Mouse (Mus musculus) bone marrow macrophage, adult 2 months (primary cell): ENCODE measurements around the gene Mafk. TPM values are rescaled to one million over a fixed set of nuclear protein-coding genes. Genes with fewer than 3 reads are reported as not detected.

Source experiments
- H3K27ac ChIP-seq: 2 replicates; pipeline ENCODE4 v1.5.1; 2012; ENCODE audit warnings: low read depth, low read length; ENCODE audit not compliant: insufficient read depth
- H3K4me1 ChIP-seq: 2 replicates; pipeline ENCODE4 v1.6.1; 2012; ENCODE audit warnings: low read length; ENCODE audit not compliant: control insufficient read depth, insufficient read depth
- H3K4me3 ChIP-seq: 2 replicates; pipeline ENCODE4 v1.5.1; 2012; ENCODE audit warnings: mild to moderate bottlenecking, low read length, moderate library complexity; ENCODE audit not compliant: insufficient read depth
- CTCF ChIP-seq: IDR thresholded peaks from 2 replicates; pipeline ENCODE4 v1.5.1; 2012; ENCODE audit warnings: low read depth, mild to moderate bottlenecking, low read length, moderate library complexity
- POLR2A ChIP-seq: IDR thresholded peaks from 2 replicates; pipeline ENCODE4 v1.6.1; 2012; ENCODE audit warnings: mild to moderate bottlenecking, low read depth, low read length, borderline replicate concordance
- polyA plus RNA-seq: library from polyadenylated mRNA; stranded (reverse); fragments of >200 nt; gene quantifications from 2 replicates; pipeline ENCODE4 v1.2.4, GENCODE M21; 2012; ENCODE audit not compliant: missing spikeins, insufficient read depth, insufficient read length

Gene Mafk
- polyA plus RNA-seq, 1 experiment: 15.7 TPM

DNA sequence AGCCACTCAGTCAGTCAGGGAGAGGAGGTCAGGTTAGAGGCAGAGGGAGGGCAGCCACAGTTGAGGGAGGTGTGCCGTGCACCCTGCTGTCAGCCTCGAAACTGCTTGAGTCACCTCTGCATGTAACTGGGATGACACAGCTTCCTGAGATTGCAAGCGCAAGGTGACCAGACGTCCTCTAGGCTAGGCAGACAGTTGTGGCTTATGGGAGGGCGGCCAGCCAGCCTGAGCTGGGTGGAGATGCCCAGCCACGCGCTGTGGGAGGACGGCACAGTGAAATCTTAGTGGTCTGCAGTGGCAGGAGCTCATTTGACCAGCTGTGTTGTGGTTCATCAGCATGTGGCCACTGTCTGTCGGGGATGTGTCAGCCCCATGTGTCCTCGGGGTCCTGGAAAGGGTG is 3.6 kb downstream of the Mafk start:
- Histone ChIP-seq H3K4me3 (no peak overlapping the region), H3K4me1 (peaks cover 47% of the 10 kb centered on the region), H3K27ac (no peak overlapping the region)
- TF ChIP-seq CTCF (no peak), POLR2A (no peak)

DNA sequence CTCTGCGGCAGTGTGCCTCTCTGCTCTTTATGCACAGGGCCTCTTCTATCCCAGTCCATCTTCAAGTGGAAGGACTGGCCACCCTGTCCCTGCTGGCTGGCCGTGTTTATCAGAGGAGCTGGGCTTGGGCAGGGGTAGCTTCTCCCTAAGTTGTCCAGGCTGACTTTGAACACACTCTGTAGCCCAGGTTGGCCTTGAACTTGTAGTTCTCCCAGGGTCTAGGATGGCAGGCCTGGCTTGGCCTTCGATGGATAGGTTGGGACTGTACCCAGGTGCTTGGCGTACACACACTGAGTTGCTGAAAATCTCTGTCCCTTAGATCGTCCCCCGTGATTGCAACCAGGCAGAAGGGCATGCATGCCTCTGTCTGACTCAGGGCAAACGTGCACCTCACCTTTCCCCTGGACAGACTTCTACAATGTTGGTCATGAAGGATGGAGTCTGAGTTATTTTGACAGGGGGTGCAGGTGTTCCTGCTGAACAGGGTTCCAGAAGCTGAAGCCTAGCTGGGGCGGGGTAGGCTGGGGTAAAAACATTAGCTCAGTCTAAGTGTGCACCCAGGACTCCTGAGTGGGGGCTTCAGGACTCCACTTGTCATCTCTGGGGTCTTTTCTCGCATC is 4.8 kb downstream of the Mafk start:
- no peak for TF ChIP-seq POLR2A
- TF ChIP-seq CTCF: no peak
- no peak overlapping the region for H3K27ac ChIP-seq
- no peak overlapping the region for H3K4me3 ChIP-seq
- H3K4me1 ChIP-seq: peaks cover 41% of the 10 kb centered on the region

DNA sequence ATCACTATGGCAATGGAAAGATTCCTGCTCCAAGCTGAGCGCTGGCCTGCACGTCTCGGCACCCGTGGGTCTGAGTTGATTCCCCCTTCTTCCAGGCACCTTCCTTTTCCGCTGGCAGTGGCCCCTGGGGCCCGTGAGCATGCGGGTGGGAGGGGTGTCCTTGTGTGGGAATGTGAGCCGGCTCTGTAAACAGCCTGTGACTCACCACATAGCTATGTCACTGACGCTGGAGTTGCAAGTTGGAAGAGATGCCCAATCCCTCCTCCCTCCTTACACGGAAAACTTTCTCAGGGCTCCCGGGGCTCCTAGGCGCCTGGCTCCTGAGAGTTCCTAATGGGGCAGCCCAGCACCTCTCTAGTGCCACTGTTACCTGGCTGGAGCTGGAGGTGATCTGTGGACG is 5.6 kb downstream of the Mafk start:
- no peak for TF ChIP-seq CTCF
- TF ChIP-seq POLR2A: no peak
- peaks cover 41% of the 10 kb centered on the region for H3K4me1 ChIP-seq
- H3K27ac ChIP-seq: no peak overlapping the region
- H3K4me3 ChIP-seq: no peak overlapping the region

DNA sequence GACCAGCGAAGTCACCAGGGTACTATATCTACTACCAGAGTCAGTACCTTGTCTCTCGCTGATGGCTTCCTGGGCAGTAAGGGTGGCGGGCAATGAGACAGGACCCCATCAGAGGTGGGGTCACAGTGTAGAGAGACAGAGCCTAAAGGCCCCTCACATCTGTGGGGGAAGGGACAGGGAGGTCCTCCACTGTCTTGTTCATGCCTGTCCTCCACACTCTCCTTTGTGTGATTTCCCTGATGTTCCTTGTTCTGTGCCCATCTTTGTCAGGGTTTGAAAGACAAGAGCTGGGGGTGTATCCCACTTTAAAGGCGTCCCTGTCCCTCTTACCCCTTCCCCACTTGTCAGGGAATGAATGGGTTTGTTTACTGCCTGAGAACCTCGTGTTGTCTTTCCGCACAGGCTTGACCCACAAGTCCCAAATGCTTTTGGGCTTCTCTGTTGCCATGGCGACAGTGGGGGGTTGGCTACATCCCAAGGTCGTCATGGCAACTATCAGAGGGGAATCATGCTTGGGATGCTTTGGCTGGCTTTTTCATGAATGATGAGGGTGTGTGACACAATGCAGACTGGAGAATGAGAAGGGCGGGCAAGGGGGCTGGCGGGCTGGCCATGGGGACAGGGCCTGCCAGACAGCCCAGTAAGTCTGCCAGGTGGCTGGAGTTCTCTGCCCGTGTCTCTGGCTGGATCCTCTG is 6.3 kb downstream of the Mafk start:
- Histone ChIP-seq H3K27ac (no peak overlapping the region), H3K4me1 (peaks cover 40% of the 10 kb centered on the region), H3K4me3 (no peak overlapping the region)
- TF ChIP-seq CTCF: no peak
- TF ChIP-seq POLR2A: no peak

- H3K27ac ChIP-seq: no peak overlapping the region
- peaks cover 37% of the 10 kb centered on the region for H3K4me1 ChIP-seq
- H3K4me3 ChIP-seq: no peak overlapping the region
- no peak for TF ChIP-seq POLR2A
- TF ChIP-seq CTCF: no peak
These were observed 7.0 kb downstream of the Mafk start for GRCm38 (mm10) chr5:139798168-139798900.

GRCm38 (mm10) chr5:139799041-139799440 is 7.7 kb downstream of the Mafk start:
- TF ChIP-seq POLR2A (no peak), CTCF (no peak)
- peaks cover 31% of the 10 kb centered on the region for H3K4me1 ChIP-seq
- H3K4me3 ChIP-seq: no peak overlapping the region
- no peak overlapping the region for H3K27ac ChIP-seq

DNA sequence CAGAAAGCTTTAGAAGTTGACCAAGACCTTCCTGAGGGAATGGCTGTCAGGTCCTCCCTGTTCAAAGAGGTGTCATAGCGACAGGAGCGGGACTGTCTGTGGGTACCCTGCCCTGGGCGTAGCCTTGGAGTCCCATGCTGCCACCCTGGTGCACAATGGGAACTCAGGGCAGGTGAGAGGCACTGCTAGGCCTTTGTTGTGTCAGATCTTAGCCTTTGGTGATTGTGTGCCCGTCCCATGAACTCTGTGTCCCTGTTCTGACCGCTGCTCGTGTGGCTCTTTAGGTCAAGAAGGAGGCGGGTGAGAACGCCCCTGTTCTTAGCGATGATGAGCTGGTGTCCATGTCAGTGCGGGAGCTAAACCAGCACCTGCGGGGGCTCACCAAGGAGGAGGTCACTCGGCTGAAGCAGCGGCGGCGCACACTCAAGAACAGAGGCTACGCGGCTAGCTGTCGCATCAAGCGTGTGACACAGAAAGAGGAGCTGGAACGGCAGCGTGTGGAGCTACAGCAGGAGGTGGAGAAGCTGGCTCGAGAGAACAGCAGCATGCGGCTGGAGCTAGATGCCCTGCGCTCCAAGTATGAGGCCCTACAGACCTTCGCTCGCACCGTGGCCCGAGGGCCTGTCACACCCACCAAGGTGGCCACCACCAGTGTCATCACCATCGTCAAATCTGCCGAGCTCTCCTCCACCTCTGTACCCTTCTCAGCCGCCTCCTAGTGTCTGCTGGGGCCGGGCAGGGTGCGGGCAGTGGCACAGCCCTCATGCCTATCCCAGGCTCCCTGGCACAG is 8.7 kb downstream of the Mafk start:
- TF ChIP-seq CTCF (no peak), POLR2A (no peak)
- Histone ChIP-seq H3K27ac (no peak overlapping the region), H3K4me3 (no peak overlapping the region), H3K4me1 (peaks cover 22% of the 10 kb centered on the region)

DNA sequence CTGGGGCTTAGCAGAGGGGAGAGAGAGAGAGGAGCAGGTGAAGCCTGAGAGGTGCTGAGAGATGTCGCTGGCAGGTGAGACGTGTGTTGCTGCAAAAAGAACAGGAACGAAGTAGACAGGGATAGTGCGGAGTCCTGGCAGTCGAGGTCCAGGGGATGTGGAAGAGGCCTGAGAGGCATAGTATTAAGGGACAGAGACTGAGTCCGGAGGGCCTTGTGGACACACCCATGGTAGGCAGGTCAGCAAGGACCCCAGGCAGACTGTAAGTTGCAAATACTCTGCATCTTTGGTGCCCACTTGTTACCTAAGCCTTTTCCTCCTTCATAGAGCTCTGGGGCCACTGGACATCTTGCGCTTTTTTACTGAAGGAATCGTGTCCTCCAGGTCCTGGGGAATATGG is 9.9 kb downstream of the Mafk start:
- no peak for TF ChIP-seq CTCF
- no peak for TF ChIP-seq POLR2A
- H3K27ac ChIP-seq: no peak overlapping the region
- peaks cover 11% of the 10 kb centered on the region for H3K4me1 ChIP-seq
- no peak overlapping the region for H3K4me3 ChIP-seq

DNA sequence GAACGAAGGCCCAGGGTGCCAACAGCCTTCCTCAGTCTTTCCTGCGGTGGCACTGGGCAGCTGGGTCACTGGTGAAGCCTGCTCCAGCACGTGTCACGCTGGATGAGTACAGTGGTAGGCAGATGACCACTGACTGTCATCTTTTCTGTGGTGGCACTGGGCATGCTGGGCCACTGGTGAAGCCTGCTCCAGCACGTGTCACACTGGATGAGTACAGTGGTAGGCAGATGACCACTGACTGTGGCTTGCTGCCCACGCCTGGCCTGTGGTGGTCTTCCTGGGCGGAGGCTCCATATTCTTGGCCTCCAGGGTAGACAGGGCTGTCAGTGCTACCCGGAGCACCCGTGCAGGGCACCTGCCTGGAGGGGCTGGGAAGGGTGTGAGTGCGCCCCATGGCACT is 10.6 kb downstream of the Mafk start:
- Histone ChIP-seq H3K4me3 (no peak overlapping the region), H3K4me1 (peaks cover 5% of the 10 kb centered on the region; the same call in 1 of the 2 replicates), H3K27ac (no peak overlapping the region)
- TF ChIP-seq POLR2A (no peak), CTCF (no peak)
